Mouse (Mus musculus) heart, embryonic 14.5 days (tissue): Measurements from ENCODE around the gene Hsf2. TPM values are rescaled to one million over a fixed set of nuclear protein-coding genes. Genes with fewer than 3 reads are reported as not detected.
A peak's percentile ranks its signal among the peaks of the same experiment; 100 is the strongest.
"Not testable (repeated sequence)": the region's sequence is repeated elsewhere in the genome, so short reads cannot be mapped to it uniquely, and the experiment has no call there.

Source experiments
- ATAC-seq: fragments of 200-750 bp; cut with Nextera tagmentation; 2 replicates; pipeline ENCODE4 v1.8.0; 2017; ENCODE audit warnings: low read depth, moderate TSS enrichment; ENCODE audit not compliant: insufficient number of reproducible peaks, insufficient read depth, low FRiP score
- H3K27ac ChIP-seq, 2 experiments: fragments of 200-500 bp in 1 of 2; fragments of 300-500 bp in 1 of 2; sonication (generic) in 1 of 2; replicated peaks in 1 of 2; 2 replicates each; pipeline ENCODE4 v1.5.1; 2012 to 2014; ENCODE audit warnings: low read depth in 2 of 2, low read length in 2 of 2, control low read depth in 1 of 2, mild to moderate bottlenecking in 1 of 2, mixed read lengths in 1 of 2; ENCODE audit not compliant: control insufficient read depth in 1 of 2, insufficient read depth in 1 of 2
- H3K27me3 ChIP-seq: fragments of 300-500 bp; sonication (generic); 2 replicates; pipeline ENCODE4 v1.6.1; 2014; ENCODE audit warnings: mild to moderate bottlenecking, low read length, control low read depth; ENCODE audit not compliant: control insufficient read depth, insufficient read depth
- H3K36me3 ChIP-seq: fragments of 300-500 bp; sonication (generic); 2 replicates; pipeline ENCODE4 v1.6.1; 2014; ENCODE audit warnings: mild to moderate bottlenecking, control low read depth, low read length, mixed read lengths; ENCODE audit not compliant: control insufficient read depth, insufficient read depth
- H3K4me1 ChIP-seq, 2 experiments: fragments of 200-500 bp in 1 of 2; fragments of 300-500 bp in 1 of 2; sonication (generic) in 1 of 2; 2 replicates each; pipeline ENCODE4 v1.6.1; 2012 to 2014; ENCODE audit warnings: low read length in 2 of 2, control low read depth in 1 of 2, mixed read lengths in 1 of 2; ENCODE audit not compliant: control insufficient read depth in 2 of 2, insufficient read depth in 2 of 2
- H3K4me2 ChIP-seq: fragments of 300-500 bp; sonication (generic); 2 replicates; pipeline ENCODE4 v1.6.1; 2014; ENCODE audit warnings: mild to moderate bottlenecking, low read length
- H3K4me3 ChIP-seq, 2 experiments: fragments of 200-500 bp in 1 of 2; fragments of 300-500 bp in 1 of 2; sonication (generic) in 1 of 2; 2 replicates each; pipeline ENCODE4 v1.5.1; 2012 to 2014; ENCODE audit warnings: low read length in 2 of 2, mild to moderate bottlenecking in 2 of 2, control low read depth in 1 of 2, low read depth in 1 of 2, moderate library complexity in 1 of 2; ENCODE audit not compliant: control insufficient read depth in 1 of 2, insufficient read depth in 1 of 2
- H3K9ac ChIP-seq: fragments of 300-500 bp; sonication (generic); 2 replicates; pipeline ENCODE4 v1.6.1; 2014; ENCODE audit warnings: mild to moderate bottlenecking, low read length
- H3K9me3 ChIP-seq: fragments of 300-500 bp; sonication (generic); 2 replicates; pipeline ENCODE4 v1.6.1; 2016; ENCODE audit warnings: low read length, control low read depth; ENCODE audit not compliant: control insufficient read depth
- WGBS: fragments of 180-500 bp; shearing (Covaris S2); extraction: QIAGEN DNeasy Blood & Tissue Kit; methylation state at CpG from one replicate; pipeline ENCODE4 v1.1.7; 2014; 5-methylcytosine and 5-hydroxymethylcytosine counted together
- polyA plus RNA-seq: library from polyadenylated mRNA; unstranded; fragments of >200 nt; fragmentation: Nextera tagmentation; extraction: Ambion mirVana; gene quantifications from 2 replicates; pipeline ENCODE4 v1.2.1, GENCODE M21; 2014

The Hsf2 gene
- polyA plus RNA-seq, 1 experiment from 2014 or later: 28.2 TPM

DNA sequence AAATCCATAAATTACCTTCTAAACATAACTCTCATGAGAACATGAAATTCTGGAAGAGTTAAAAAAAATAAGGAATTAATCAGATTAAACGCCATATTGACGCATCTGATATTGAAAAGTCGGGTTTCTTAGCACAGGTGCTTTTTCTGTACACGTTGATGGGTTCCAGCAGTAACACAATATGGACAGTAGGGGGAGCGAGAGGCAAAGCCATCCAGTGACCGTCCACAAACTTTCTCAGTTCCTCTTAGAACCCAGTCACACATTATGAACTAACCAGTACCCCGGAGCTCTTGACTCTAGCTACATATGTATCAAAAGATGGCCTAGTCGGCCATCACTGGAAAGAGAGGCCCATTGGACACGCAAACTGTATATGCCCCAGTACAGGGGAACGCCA lies 22.9 kb upstream of the Hsf2 start:
- not testable (repeated sequence) for H3K4me1 ChIP-seq, H3K27ac ChIP-seq, H3K36me3 ChIP-seq, H3K4me2 ChIP-seq, ATAC-seq, H3K4me3 ChIP-seq, H3K27me3 ChIP-seq, H3K9ac ChIP-seq, H3K9me3 ChIP-seq
- 22% methylated on average over 10 of the region's 10 CpGs for WGBS

DNA sequence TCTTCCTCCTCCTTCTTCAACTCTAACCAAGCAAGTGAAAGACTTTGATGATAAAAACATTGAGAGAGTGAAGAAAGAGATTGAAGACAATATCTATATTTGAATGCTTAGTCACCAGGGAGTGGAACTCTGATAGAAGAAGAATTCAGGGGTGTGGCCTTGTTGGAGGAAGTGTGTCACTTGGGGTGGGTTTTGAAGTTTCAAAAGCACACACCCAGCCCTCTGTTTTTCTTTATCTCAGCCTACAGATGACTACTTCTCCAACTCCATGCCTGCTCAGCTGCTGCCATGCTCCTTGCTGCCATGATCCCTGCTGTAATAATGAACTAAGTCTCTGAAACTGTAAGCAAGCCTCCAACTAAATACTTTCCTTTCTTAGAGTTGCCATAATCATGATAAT lies 20.4 kb upstream of the Hsf2 start:
- no peak for ATAC-seq
- no peaks in the 10 kb centered on the region for H3K4me1 ChIP-seq
- no peaks in the 10 kb centered on the region for H3K9me3 ChIP-seq
- H3K9ac ChIP-seq: no peak overlapping the region
- H3K4me3 ChIP-seq: no peak overlapping the region
- no peaks in the 10 kb centered on the region for H3K27me3 ChIP-seq
- no peaks in the 10 kb centered on the region for H3K36me3 ChIP-seq
- no peak overlapping the region for H3K27ac ChIP-seq
- H3K4me2 ChIP-seq: no peak overlapping the region

DNA sequence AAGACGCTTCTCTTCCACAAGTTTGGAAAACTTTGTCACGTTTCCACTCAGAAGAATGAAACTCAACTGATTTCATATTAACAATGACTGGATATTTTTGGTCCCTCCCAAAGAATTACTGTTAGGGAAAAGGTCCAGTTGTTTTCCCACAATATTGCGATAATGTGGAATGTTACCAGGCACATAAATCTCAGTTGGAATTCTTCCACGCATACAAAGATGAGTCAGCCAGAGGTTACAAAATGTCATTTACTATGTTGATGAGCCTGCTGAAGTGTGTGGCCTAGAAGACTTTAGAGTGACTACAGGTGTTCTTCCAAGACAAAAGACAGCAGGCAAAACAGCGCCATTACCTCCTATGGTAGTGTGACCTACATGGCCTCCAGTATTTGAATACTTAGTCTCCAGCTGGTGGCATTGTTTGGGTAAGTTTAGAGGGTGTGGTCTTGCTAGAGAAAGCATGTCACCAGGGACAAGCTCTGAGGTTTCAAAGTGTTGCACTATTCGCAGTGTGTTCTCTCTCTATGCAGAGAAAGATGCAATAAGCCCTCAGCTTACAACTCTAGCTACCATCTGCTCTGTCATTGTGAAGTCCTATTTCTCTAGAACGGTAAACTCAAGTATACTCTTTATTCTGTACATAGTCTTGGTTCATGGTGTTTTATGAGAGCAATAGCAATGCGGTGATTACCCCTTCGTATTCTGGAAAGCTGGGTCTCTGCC lies 8.9 kb upstream of the Hsf2 start:
- no peak for ATAC-seq
- 76% methylated on average over 9 of the region's 9 CpGs for WGBS

DNA sequence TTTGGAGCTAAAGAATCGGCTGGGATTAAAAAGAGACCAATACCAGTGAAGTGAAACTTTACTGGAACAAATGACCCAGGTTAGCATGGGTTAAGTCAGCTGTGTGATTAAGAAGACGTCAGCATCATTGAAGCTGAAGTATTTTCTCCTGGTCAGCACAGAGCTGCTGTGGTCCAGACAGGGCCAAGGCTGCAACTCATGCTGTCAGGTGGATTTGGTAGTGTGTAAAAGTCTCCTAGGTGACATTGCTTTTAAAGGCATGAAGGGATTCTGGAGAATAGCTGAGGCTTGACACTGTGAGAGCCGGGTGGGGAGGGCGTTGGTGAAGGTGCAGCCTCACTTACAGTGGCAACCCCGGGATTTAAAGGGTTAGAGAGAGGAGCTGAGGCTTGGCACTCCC lies 4.5 kb upstream of the Hsf2 start:
- Histone ChIP-seq H3K4me1 (no peaks in the 10 kb centered on the region), H3K27ac (no peak overlapping the region), H3K4me3 (no peak overlapping the region), H3K36me3 (no peaks in the 10 kb centered on the region), H3K9me3 (no peaks in the 10 kb centered on the region), H3K27me3 (no peaks in the 10 kb centered on the region), H3K4me2 (no peak overlapping the region), H3K9ac (no peak overlapping the region)
- WGBS: 50% methylated on average over 5 of the region's 5 CpGs
- ATAC-seq: no peak

More for the DNA sequence above, 8.9 kb upstream of the Hsf2 start:
- Histone ChIP-seq H3K4me2 (no peak overlapping the region), H3K4me1 (no peaks in the 10 kb centered on the region), H3K9ac (no peak overlapping the region), H3K27me3 (no peaks in the 10 kb centered on the region), H3K9me3 (no peaks in the 10 kb centered on the region), H3K27ac (no peak overlapping the region), H3K36me3 (no peaks in the 10 kb centered on the region), H3K4me3 (no peak overlapping the region)

DNA sequence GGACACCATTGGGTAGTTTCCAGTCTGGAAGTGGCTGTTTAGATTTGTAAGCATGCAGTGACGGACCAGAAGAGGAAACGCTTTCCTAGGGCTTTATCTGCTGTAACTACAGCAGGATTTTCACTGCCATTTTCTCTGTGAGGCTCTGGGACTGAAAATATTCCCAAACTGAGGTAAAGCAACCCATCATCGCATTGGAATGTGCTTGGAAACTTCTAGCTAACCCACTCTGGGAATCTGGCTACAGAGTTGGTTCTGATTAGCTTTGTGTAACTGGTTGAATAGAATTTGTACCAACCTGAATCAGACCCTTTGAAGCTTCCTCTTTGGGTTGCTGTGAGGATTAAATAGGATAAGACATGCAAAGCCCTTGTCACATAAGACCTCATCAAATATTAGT lies 1.4 kb upstream of the Hsf2 start:
- Histone ChIP-seq H3K4me1 (peaks cover 0 to 6% of the 10 kb centered on the region in 2 experiments; a peak in 1 of 4 replicates), H3K36me3 (no peaks in the 10 kb centered on the region), H3K9ac (no peak overlapping the region), H3K4me2 (no peak overlapping the region), H3K27me3 (no peaks in the 10 kb centered on the region), H3K4me3 (no peak overlapping the region), H3K27ac (no peak overlapping the region), H3K9me3 (no peaks in the 10 kb centered on the region)
- WGBS: 51% methylated on average over 3 of the region's 3 CpGs
- no peak for ATAC-seq

DNA sequence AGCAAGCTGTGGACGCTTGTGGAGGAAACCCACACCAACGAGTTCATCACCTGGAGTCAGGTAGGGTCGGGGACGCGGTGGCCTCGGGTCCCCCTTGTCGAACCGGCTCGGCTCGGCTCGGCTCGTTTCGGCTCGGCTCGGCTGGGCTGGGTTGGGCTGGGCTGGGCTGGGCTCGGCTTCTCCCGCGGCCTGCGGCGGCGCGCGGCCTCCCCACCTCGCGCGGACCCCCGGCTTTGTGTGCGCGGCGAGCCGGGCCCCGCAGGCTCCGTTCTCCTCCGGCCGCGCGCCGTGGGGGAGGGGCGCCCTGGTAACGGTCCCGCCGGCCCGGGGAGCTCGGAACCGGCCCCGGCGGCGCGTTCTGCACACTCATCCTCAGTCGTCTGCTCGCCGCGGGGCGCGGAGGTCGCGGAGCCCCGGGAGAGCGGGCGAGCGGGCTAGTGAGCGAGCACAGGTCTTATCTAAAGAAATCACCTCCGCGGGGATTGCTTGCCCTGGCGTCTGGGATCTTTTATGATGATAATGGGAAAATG lies 422 bp downstream of the Hsf2 start:
- Histone ChIP-seq H3K36me3 (no peaks in the 10 kb centered on the region), H3K4me3 (peak overlapping the region; percentile 91 to 97), H3K9ac (peak overlapping the region; percentile 98), H3K4me2 (peak overlapping the region; percentile 70), H3K27ac (peak overlapping the region; percentile 94 to 96), H3K4me1 (peaks cover 0 to 6% of the 10 kb centered on the region in 2 experiments; a peak in 1 of 4 replicates), H3K27me3 (no peaks in the 10 kb centered on the region), H3K9me3 (no peaks in the 10 kb centered on the region)
- peak; percentile 72 for ATAC-seq
- under 1% methylated on average over 61 of the region's 65 CpGs for WGBS

DNA sequence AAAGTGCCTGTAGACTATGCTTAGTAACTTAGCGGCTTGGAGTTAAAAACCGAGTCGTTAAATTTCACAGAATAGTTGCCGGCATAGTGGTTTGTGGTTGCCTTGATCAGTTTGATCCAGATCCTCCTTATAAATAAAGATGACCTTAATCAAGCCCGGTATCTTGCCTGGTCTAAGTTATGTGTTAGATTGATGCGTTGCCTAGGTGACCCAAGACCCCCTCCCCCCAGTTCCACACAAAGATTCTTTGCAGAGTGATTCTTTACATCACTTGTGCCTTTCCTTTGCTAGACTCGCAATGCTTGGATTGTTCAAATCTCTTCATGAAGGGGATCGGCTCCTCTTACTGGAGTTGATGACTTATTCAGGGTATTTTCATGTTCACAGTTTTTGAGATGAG lies 1.0 kb downstream of the Hsf2 start:
- Histone ChIP-seq H3K4me2 (peak overlapping the region; percentile 70), H3K27me3 (no peaks in the 10 kb centered on the region), H3K9ac (peak overlapping the region; percentile 98), H3K36me3 (no peaks in the 10 kb centered on the region), H3K4me1 (peaks cover 0 to 6% of the 10 kb centered on the region in 2 experiments; a peak in 1 of 4 replicates), H3K27ac (peak overlapping the region in 1 of 2 experiments; percentile 96; a peak in 1 of 4 replicates), H3K9me3 (no peaks in the 10 kb centered on the region), H3K4me3 (peak overlapping the region; percentile 91 to 97)
- WGBS: 1% methylated on average over 8 of the region's 8 CpGs
- ATAC-seq: no peak

DNA sequence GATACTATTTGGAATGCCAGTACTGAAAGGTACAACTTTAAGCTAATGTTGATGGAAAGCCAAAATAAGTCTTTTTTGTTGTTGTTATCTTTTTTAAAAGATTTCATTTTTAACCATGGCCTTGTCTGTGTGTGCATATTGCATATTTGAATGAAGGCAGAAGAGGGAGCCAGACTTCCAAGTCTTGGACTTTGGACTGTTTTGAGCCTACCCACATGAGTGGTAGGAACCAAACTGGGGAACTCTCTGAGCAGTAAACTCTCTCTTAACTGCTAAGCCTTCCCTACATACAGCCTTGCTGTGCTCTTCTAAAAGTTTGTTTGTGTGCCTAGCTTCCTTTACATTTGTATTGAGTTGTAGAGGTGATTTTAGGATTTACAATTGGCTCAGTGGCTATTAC lies 2.4 kb downstream of the Hsf2 start:
- Histone ChIP-seq H3K36me3 (no peaks in the 10 kb centered on the region), H3K27ac (no peak overlapping the region), H3K4me1 (peaks cover 0 to 6% of the 10 kb centered on the region in 2 experiments; a peak in 1 of 4 replicates), H3K9ac (no peak overlapping the region), H3K4me3 (no peak overlapping the region), H3K9me3 (peaks cover 4% of the 10 kb centered on the region; the same call in 1 of the 2 replicates), H3K27me3 (no peaks in the 10 kb centered on the region), H3K4me2 (peak overlapping the region; percentile 70)
- ATAC-seq: no peak
